Mouse (Mus musculus) MEL (cell line): ENCODE measurements around the gene Man2a1. TPM values are rescaled to one million over a fixed set of nuclear protein-coding genes. Genes with fewer than 3 reads are reported as not detected.

ENCODE experiments used
- DNase-seq: peaks from one replicate; pipeline ENCODE4 v3.0.0; 2011; ENCODE audit warnings: low read depth, low spot score
- H3K27ac ChIP-seq: 2 replicates; pipeline ENCODE4 v1.5.1; 2012; ENCODE audit warnings: low read depth, mild to moderate bottlenecking, control low read depth, low read length, moderate library complexity; ENCODE audit not compliant: control insufficient read depth
- H3K27me3 ChIP-seq, 2 experiments: fragments of 150-350 bp in 1 of 2; sonication (generic) in 1 of 2; 2 replicates each; pipeline ENCODE4 v1.6.1; 2012; ENCODE audit warnings: low read length in 2 of 2, mild to moderate bottlenecking in 2 of 2, improper control_type of control experiment in 1 of 2, moderate library complexity in 1 of 2; ENCODE audit not compliant: insufficient read depth in 2 of 2, control insufficient read depth in 1 of 2
- H3K36me3 ChIP-seq, 2 experiments: 2 replicates each; pipeline ENCODE4 v1.6.1; 2012 to 2014; ENCODE audit warnings: low read length in 2 of 2, improper control_type of control experiment in 1 of 2, inconsistent platforms in 1 of 2, mild to moderate bottlenecking in 1 of 2; ENCODE audit not compliant: insufficient read depth in 2 of 2, control insufficient read depth in 1 of 2
- H3K4me1 ChIP-seq, 2 experiments: fragments of 150-350 bp in 1 of 2; sonication (generic) in 1 of 2; 2 replicates each; pipeline ENCODE4 v1.6.1; 2012; ENCODE audit warnings: low read length in 2 of 2, improper control_type of control experiment in 1 of 2, mild to moderate bottlenecking in 1 of 2; ENCODE audit not compliant: insufficient read depth in 2 of 2, control insufficient read depth in 1 of 2
- H3K4me3 ChIP-seq, 2 experiments: fragments of 150-350 bp in 1 of 2; sonication (generic) in 1 of 2; 2 replicates each; pipeline ENCODE4 v1.5.1; 2012; ENCODE audit warnings: low read depth in 2 of 2, low read length in 2 of 2, mild to moderate bottlenecking in 2 of 2, moderate library complexity in 2 of 2, control low read depth in 1 of 2, improper control_type of control experiment in 1 of 2; ENCODE audit not compliant: control insufficient read depth in 1 of 2, insufficient read depth in 1 of 2
- H3K79me2 ChIP-seq: 2 replicates; pipeline ENCODE4 v1.6.1; 2012; ENCODE audit warnings: mild to moderate bottlenecking, low read length, moderate library complexity; ENCODE audit not compliant: control insufficient read depth, poor library complexity, insufficient read depth
- H3K9ac ChIP-seq: 2 replicates; pipeline ENCODE4 v1.6.1; 2012; ENCODE audit warnings: low read depth, mild to moderate bottlenecking, control low read depth, low read length, moderate library complexity; ENCODE audit not compliant: control insufficient read depth, poor library complexity, severe bottlenecking
- H3K9me3 ChIP-seq: fragments of 150-350 bp; sonication (generic); replicated peaks from 2 replicates; pipeline ENCODE4 v1.6.1; 2012; ENCODE audit warnings: mild to moderate bottlenecking, low read length, improper control_type of control experiment, moderate library complexity; ENCODE audit not compliant: insufficient read depth
- BHLHE40 ChIP-seq: IDR thresholded peaks from 2 replicates; pipeline ENCODE4 v1.6.1; 2012; ENCODE audit warnings: low read depth, mild to moderate bottlenecking, inconsistent platforms, low read length, improper control_type of control experiment, borderline replicate concordance
- CTCF ChIP-seq, 3 experiments: IDR thresholded peaks in 2 of 3; conservative IDR thresholded peaks in 1 of 3; 2 replicates each; pipeline ENCODE4 v1.5.1; 2011 to 2012; ENCODE audit warnings: low read length in 3 of 3, low read depth in 2 of 3, mild to moderate bottlenecking in 2 of 3, improper control_type of control experiment in 1 of 3, inconsistent platforms in 1 of 3, mixed read lengths in 1 of 3, moderate library complexity in 1 of 3; ENCODE audit not compliant: control insufficient read depth in 1 of 3, insufficient read depth in 1 of 3, poor library complexity in 1 of 3, severe bottlenecking in 1 of 3
- E2F4 ChIP-seq: IDR thresholded peaks from 2 replicates; pipeline ENCODE4 v1.6.1; 2011; ENCODE audit warnings: low read depth, low read length, improper control_type of control experiment, borderline replicate concordance
- ELF1 ChIP-seq: IDR thresholded peaks from 2 replicates; pipeline ENCODE4 v1.6.1; 2014; ENCODE audit warnings: low read depth, mild to moderate bottlenecking, inconsistent platforms, low read length, improper control_type of control experiment, moderate library complexity
- EP300 ChIP-seq, 2 experiments: IDR thresholded peaks; 2 replicates each; pipeline ENCODE4 v1.6.1; 2011; ENCODE audit warnings: improper control_type of control experiment in 2 of 2, low read length in 2 of 2, low read depth in 1 of 2, mild to moderate bottlenecking in 1 of 2
- GABPA ChIP-seq: IDR thresholded peaks from 2 replicates; pipeline ENCODE4 v1.6.1; 2012; ENCODE audit warnings: low read depth, mild to moderate bottlenecking, inconsistent platforms, low read length, improper control_type of control experiment, moderate library complexity
- GATA1 ChIP-seq: IDR thresholded peaks from 2 replicates; pipeline ENCODE4 v1.6.1; 2011; ENCODE audit warnings: low read depth, low read length, improper control_type of control experiment
- KAT2A ChIP-seq: conservative IDR thresholded peaks from 2 replicates; pipeline ENCODE4 v1.6.1; 2012; ENCODE audit warnings: low read depth, low read length, improper control_type of control experiment, inconsistent platforms
- MXI1 ChIP-seq: IDR thresholded peaks from 2 replicates; pipeline ENCODE4 v1.6.1; 2011; ENCODE audit warnings: mild to moderate bottlenecking, low read depth, low read length, improper control_type of control experiment
- NELFE ChIP-seq: IDR thresholded peaks from 2 replicates; pipeline ENCODE4 v1.6.1; 2011; ENCODE audit warnings: low read depth, low read length, improper control_type of control experiment
- POLR2AphosphoS2 ChIP-seq: IDR thresholded peaks from 2 replicates; pipeline ENCODE4 v1.6.1; 2011; ENCODE audit warnings: low read length, improper control_type of control experiment
- RCOR1 ChIP-seq: IDR thresholded peaks from 2 replicates; pipeline ENCODE4 v1.6.1; 2012; ENCODE audit warnings: low read depth, mild to moderate bottlenecking, inconsistent platforms, low read length, improper control_type of control experiment
- TAL1 ChIP-seq: IDR thresholded peaks from 2 replicates; pipeline ENCODE4 v1.6.1; 2012; ENCODE audit warnings: mild to moderate bottlenecking, inconsistent platforms, low read length, moderate library complexity, mixed read lengths
- TBP ChIP-seq: IDR thresholded peaks from 2 replicates; pipeline ENCODE4 v1.8.0; 2011; ENCODE audit warnings: low read depth, low read length, improper control_type of control experiment
- USF1 ChIP-seq: IDR thresholded peaks from 2 replicates; pipeline ENCODE4 v1.6.1; 2014; ENCODE audit warnings: low read depth, mild to moderate bottlenecking, inconsistent platforms, low read length, improper control_type of control experiment, moderate library complexity
- ZKSCAN1 ChIP-seq: IDR thresholded peaks from 2 replicates; pipeline ENCODE4 v1.6.1; 2012; ENCODE audit warnings: low read depth, mild to moderate bottlenecking, inconsistent platforms, low read length, improper control_type of control experiment, moderate library complexity
- ZMIZ1 ChIP-seq: IDR thresholded peaks from 2 replicates; pipeline ENCODE4 v1.6.1; 2012; ENCODE audit warnings: low read depth, mild to moderate bottlenecking, inconsistent platforms, low read length, improper control_type of control experiment, moderate library complexity
- ZNF384 ChIP-seq: IDR thresholded peaks from 2 replicates; pipeline ENCODE4 v1.6.1; 2012; ENCODE audit warnings: low read depth, mild to moderate bottlenecking, inconsistent platforms, low read length, improper control_type of control experiment
- polyA plus RNA-seq, 2 experiments: library from polyadenylated mRNA; stranded (reverse) in 1 of 2; unstranded in 1 of 2; fragments of >175 nt in 1 of 2; fragments of >200 nt in 1 of 2; gene quantifications; 2 replicates each; pipeline versions ENCODE4 v1.2.1 to v1.2.4; 2012; ENCODE audit warnings: low replicate concordance in 2 of 2, low read depth in 1 of 2; ENCODE audit not compliant: insufficient read length in 2 of 2, insufficient read depth in 1 of 2, missing spikeins in 1 of 2
- total RNA-seq: library from RNA; depleted of rRNA; stranded (reverse); fragments of 300-350 nt; gene quantifications from 2 replicates; pipeline ENCODE4 v1.2.3, GENCODE M21; 2012

Man2a1 gene
- total and polyA plus RNA-seq, 3 experiments, result 8.7 to 27.5 (median 9.1) TPM

GRCm38 (mm10) chr17:64630506-64630905 is 30.0 kb downstream of the Man2a1 start:
- Histone ChIP-seq H3K9ac (no peak overlapping the region), H3K36me3 (peaks cover 0 to 3% of the 10 kb centered on the region in 2 experiments; a peak in 2 of 4 replicates), H3K4me3 (no peak overlapping the region), H3K9me3 (no peaks in the 10 kb centered on the region), H3K27ac (no peak overlapping the region), H3K4me1 (no peaks in the 10 kb centered on the region), H3K27me3 (no peaks in the 10 kb centered on the region), H3K79me2 (no peaks in the 10 kb centered on the region)
- TF ChIP-seq ZKSCAN1, result no peak
- no peak for TF ChIP-seq POLR2AphosphoS2
- TF ChIP-seq CTCF (IDR thresholded peaks at IDR 0.05 in 2 of 3, conservative IDR thresholded peaks at IDR 0.05 in 1 of 3; ENCODE audit: control insufficient read depth in 1 of 3, insufficient read depth in 1 of 3, low read depth in 2 of 3, low read length in 3 of 3, poor library complexity in 1 of 3, severe bottlenecking in 1 of 3), result no peak
- no peak for TF ChIP-seq USF1
- TF ChIP-seq GATA1, result no peak
- TF ChIP-seq BHLHE40, result no peak
- no peak for TF ChIP-seq GABPA
- no peak for TF ChIP-seq E2F4
- no peak for TF ChIP-seq ZNF384
- no peak for TF ChIP-seq RCOR1
- no peak for TF ChIP-seq KAT2A
- no peak for TF ChIP-seq ZMIZ1
- no peak for TF ChIP-seq ELF1
- TF ChIP-seq TBP, result no peak
- TF ChIP-seq TAL1, result no peak
- TF ChIP-seq EP300 (IDR thresholded peaks at IDR 0.05; ENCODE audit: low read depth in 1 of 2, low read length in 2 of 2), result no peak
- DNase-seq, result no peak

- DNase-seq, result no peak
- Histone ChIP-seq H3K9me3 (no peaks in the 10 kb centered on the region), H3K27ac (no peak overlapping the region), H3K4me1 (no peaks in the 10 kb centered on the region), H3K36me3 (peaks cover 0 to 2% of the 10 kb centered on the region in 2 experiments; a peak in 1 of 4 replicates), H3K9ac (no peak overlapping the region), H3K27me3 (no peaks in the 10 kb centered on the region), H3K79me2 (no peaks in the 10 kb centered on the region), H3K4me3 (no peak overlapping the region)
- TF ChIP-seq NELFE, result no peak
- no peak for TF ChIP-seq ZMIZ1
- TF ChIP-seq MXI1, result no peak
- no peak for TF ChIP-seq ZKSCAN1
- no peak for TF ChIP-seq EP300 (IDR thresholded peaks at IDR 0.05; ENCODE audit: low read depth in 1 of 2, low read length in 2 of 2)
Measured at GRCm38 (mm10) chr17:64637868-64638537, 37.5 kb downstream of the Man2a1 start.
